Mouse (Mus musculus) mature B cell (primary cell): ENCODE measurements around the gene Atxn1l.
"Not testable (repeated sequence)": the region's sequence is repeated elsewhere in the genome, so short reads cannot be mapped to it uniquely, and the experiment has no call there.

Experiments used
- in situ Hi-C: fragments of 300-500 bp; cut with MboI; formaldehyde crosslinking; loops from 2 replicates; pipeline ENCODE4 v1.14.3; 2019

Atxn1l gene

DNA sequence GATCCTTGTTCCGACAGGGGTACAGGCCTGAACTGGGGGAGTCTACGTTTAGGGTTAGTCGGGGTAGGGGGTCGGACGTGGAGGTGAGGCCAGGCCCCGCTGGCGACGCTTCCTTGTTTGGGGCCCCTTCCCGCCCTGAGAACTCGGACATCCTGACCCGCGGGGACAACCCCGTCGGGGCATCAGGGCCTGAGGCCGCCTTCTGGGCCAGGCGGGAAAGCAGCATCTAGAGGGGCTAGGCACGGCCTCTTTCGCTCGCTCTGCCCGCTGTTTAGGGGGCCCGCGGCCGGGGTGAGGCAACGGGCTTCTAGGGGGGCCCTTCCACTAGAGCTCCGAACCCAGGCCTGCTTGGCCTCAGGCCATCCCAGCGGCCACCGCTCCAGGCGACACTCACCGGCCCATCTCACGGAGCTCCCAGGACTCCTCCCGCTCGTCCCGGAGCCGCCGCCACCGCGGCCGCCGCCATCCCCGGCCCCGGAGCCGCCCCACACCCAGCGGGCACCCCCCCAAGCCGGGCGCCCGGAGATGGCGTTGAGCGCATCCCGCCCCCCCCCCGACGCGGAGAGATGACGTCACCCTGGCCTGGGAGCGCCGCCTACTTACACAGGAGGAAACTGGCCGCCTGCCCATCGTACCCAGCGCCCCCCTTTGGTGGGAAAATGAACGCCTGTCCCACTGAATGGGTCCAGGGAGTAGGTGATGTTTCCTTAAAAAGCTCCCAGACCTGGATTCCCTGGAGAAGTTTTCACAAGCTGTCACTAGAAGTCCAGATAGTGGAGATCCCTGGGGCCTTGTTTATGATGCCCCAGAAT lies at the start of gene Atxn1l:
Atxn1l (minus strand) TSS at position 503 of the 812 bp plus-strand sequence.
- in situ Hi-C loops: no loop called here

- in situ Hi-C loops: no loop called here
Measured at GRCm38 (mm10) chr8:109780548-109780947, 43.0 kb upstream of the Atxn1l start.

GRCm38 (mm10) chr8:109779431-109780228 lies 42.1 kb upstream of the Atxn1l start:
- in situ Hi-C loops: no loop called here

DNA sequence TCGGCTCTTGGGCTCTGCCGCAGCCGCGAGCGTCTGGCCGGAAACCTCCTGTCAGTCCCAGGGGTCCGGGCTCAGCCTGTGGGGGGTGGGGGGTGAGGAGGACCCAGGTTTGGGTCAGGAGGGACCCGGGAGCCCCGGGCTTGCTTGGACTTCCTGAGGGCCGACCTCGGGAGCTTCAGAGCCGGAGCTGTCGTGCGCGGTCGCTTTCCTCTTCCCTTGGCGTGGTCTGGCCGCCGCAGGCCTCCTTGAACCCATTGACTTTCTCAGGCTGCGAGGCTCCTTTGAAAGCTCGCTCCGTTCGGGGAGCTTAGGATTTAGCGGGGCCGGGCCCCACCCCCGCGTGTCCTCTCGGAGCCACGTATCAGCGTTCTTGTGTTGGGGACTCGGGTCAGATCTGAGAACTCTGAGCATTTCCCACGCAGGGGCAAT lies 41.5 kb upstream of the Atxn1l start:
- in situ Hi-C loops: no loop called here

DNA sequence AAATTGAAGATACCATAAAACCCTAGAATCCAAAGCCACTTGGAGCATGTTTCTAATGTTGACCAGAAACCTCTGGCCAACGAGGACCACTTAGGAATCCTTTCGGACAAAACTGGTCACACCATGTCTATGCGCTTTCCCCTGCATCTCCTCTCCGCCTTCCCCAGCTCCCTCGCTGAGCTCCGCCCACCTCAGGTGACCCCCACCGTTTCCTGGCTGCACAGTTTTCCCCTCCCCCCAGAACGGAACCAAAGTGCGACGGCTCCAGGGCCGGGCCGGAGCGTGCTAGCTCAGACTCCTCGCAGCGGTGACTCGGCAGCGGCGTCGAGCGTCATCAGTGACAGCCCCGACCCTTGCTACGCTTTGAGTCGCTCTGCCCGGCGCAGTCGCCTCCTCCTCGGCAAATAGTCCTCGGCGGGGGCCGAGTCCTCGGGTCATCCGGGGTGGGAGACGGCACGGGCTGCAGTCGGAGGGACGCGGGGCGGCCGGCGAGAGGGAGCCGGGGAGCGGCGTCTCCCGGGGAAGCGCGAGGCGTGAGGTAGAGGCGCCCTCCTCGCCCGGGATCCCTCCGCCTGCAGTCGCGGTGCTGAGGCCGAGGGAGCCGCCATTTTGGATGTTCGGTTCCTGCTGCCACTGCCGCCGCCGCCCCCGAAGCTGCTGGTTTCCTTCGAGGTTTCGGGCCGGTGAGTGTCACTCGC lies 40.9 kb upstream of the Atxn1l start, which contains the start of gene Ap1g1:
Ap1g1 (plus strand) TSS at position 275 of the 698 bp plus-strand sequence.
- in situ Hi-C loops: no loop called here

DNA sequence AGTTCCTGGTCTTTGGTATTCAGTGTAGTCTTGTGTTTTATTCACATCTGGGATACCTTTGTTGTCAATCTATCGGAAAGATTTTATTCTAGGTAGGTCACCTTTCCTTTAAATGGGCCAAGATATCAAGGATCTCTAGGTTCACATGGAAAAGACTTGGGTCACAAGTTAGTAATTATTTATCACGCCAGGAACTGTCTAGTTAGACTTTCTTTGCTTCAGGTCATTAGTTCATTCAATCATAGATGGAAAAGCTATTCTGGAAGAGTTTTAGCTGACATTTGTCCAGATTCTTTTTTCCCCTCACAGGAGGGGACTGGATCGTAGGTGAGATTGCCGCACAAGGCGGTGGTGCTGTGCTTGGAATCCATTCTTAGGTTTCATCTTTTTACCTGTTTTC lies 40.3 kb upstream of the Atxn1l start:
- in situ Hi-C loops: no loop called here

- in situ Hi-C loops: no loop called here
Measured at GRCm38 (mm10) chr8:109773154-109773553, 35.6 kb upstream of the Atxn1l start.

DNA sequence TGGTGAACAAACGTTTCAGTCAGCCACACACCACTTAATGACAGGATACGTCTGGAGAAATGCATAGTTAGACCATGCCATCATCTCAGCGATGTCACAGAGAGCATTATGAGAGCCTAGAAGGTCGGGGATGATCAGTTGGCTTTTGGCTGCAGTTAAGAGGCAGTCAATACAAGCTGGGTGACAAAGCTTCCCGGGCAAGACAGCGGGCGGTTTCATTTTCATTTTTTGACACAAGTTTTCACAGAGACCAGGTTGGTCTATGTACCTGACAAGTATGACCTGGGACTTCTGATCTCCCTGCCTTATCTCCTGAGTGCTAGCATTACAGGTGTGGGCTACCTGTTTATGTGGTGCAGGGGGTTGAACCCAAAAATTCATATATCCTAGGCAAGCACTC lies 28.5 kb upstream of the Atxn1l start:
- in situ Hi-C loops: no loop called here

GRCm38 (mm10) chr8:109764031-109764430 lies 26.5 kb upstream of the Atxn1l start:
- in situ Hi-C loops: no loop called here

- in situ Hi-C loops: no loop called here
Measured at GRCm38 (mm10) chr8:109760221-109760620, 22.7 kb upstream of the Atxn1l start.

DNA sequence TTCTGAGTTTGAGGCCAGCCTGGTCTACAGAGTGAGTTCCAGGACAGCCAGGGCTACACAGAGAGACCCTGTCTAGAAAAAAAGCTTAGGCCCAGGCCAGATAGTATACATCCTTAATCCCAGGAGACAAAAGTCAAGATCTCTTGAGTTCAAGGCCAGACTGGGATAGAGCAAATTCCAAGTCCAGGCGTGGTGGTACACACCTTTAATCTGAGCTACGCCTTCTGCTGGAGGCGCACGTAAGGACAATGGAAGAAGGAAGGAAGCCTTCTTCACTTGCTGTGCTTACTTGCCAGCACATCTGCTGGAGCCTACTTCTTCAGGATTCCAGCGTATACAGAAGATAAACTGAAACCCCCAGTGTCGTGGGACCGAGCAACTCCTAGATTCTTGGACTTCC lies 21.9 kb upstream of the Atxn1l start:
- in situ Hi-C loops: no loop called here

- in situ Hi-C loops: no loop called here
Measured at GRCm38 (mm10) chr8:109756849-109757248, 19.3 kb upstream of the Atxn1l start.

GRCm38 (mm10) chr8:109755554-109755953 lies 18.0 kb upstream of the Atxn1l start:
- in situ Hi-C loops: not testable (repeated sequence)

DNA sequence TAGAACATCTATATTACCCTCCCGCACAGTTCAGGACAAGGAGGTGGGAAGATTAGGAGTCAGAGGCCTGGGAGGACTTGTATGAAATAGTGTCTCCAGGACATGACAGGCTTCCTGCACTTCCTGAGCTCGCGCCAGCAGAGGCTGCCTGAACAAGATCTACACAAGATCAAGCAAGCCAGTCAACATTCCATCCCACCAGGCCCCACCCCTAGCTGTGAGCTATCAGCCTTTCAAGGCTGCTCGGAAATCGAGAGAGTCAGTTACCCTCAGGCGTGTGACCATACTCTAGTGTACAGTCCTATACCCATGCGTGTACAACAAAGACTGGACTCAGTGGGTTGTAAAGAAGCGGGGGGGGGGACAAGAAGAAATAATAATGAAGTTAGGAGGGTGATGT lies 17.2 kb upstream of the Atxn1l start:
- in situ Hi-C loops: no loop called here

DNA sequence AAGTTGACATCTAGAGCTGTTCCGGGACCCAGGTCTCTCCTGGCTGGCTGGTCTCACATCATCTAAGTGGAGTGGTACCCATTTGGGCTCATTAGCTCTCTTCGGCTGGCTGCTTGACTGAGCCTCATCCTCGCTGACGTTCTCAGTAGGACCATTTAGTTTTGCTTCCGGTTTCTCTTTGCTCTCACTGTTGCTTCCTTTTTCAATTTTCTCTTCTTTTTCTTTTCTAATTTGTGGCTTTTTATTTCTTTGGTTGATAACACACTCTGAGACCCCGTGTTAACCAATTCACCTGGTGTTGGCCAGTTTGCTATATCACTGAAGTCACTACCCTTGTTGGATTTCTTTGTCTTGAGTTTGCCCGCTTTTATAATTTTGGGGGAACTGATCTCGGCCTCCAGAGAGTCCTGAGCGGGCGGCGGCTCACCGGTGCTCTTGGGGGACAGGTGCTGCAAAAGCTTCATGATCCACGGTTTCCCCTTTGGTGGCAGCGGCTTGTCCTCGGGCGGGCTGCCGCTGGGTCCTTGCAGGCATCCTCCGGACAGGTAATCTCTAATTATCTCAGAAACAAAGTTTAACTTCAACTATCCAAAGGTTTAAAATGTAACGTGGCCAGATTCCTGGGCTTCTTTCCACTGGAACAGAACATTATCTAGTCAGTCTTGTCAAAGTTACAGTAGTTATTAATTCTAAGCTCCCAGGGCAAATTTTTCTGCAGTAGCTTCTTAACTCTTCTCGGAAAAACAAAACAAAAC lies 14.4 kb upstream of the Atxn1l start:
- in situ Hi-C loops: no loop called here

DNA sequence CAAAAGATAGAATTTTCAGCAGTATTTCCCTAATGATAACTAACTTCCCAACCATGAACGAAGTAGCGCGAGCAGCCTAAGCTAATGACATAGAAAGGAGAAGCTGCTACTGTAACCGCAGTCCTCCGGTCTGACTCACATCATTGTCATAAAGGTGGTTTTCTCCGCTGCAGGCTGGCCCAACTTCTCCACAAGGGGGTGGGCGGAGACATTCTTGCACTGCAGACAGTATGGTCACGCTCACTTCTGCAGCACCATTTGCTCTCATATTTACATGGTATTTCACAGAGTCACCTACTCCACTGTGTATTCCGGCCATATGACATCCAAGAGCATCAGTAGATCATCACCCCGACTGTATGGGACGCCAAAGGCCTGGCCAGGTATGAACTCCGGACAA lies 13.2 kb upstream of the Atxn1l start:
- in situ Hi-C loops: no loop called here

DNA sequence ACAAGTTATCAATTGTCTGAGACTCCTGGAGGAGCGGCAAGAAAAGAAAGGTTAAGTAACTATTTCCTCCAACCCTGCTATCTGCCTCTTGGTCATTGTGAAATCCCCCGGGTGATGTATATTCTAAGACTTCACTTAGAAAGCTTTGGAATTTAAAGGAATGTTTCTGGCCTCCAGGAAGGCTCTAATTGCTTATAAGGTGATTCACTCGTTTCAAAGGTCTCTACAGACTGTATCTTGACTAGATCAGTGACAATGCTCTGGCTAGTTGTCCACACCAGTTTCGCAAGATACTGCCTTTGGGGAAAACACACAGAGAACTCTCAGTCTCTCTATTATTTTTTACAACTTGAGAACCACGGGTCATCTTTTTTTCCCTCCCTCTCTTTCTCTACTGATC lies 12.7 kb upstream of the Atxn1l start:
- in situ Hi-C loops: no loop called here

DNA sequence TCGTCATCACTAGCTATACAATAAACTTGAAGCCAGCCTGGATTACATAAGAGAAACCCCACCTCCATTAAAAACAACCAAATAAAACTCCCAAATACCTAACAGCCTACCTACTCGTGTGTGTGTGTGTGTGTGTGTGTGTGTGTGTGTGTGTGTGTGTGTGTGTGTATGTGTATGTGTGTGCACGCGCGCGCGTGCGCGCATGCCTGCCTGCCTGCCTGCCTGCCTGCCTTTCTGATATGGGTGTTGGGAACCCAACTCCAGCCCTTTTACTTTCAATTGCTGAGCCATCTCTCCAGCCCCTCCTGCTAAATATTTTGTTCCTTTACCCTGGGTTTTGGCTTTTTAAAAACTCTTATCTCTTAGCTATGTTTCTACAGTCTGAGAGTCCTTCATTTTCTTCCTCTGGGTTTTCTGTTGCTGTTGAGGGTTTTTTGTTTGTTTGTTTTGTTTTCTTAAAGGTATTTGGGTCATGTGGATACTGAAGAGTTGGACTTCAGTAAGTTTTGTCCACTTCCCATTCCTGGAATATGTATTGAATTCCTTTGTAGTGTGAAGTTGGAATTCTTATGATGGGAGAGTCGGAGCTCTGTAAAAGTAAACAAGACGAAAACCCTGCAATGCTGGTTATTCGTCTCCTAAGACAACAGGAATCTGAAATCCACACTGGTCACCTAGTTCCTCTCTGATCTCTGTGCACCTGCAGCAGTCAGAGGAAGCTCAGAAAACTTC lies 10.1 kb upstream of the Atxn1l start:
- in situ Hi-C loops: no loop called here

GRCm38 (mm10) chr8:109738049-109738380 lies 476 bp upstream of the Atxn1l start:
- in situ Hi-C loops: no loop called here

DNA sequence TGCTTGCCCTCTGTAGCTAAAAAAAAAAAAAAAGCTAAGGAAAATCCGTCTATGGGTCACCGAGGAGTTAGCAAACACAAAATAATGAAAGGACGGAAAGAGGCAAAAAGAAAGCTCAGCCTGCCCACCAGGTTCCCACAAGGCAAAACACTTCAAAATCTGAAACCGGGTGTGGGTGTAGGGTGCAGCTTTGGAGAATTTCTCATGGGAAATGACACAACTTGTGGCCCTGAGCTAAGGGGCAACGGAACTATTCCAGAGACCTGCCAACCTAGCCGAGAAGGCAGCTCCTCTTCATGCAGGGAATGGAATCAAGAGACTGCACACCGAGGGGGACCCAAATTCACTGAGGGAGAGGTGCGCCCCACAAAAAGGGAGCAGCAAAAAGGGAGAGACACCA lies 720 bp downstream of the Atxn1l start:
- in situ Hi-C loops: no loop called here

DNA sequence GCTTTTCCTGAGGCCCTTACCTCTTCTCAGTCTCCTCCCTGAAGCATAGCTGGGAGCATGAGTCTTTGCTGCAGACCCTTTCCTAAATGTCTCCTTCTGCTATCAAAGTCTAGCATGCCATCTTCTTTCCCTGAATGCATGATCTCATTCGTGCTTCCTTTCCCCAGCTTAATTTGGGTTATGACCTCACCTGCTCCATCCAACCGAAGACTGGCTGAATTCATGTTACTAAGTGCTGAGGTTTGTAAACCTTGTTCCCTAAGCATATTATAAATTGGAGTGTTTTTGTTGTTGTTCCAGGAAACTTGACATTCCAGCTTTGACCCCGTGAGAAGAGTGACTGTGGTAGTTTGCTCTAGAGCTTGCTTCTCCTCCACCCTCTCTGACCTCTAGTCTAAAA lies 3.5 kb downstream of the Atxn1l start:
- in situ Hi-C loops: no loop called here
